Mouse (Mus musculus) layer of hippocampus, postnatal 25 days (tissue): ENCODE measurements at regions not wholly inside any gene's neighbourhood (a gene's known extent, or its start where the extent isn't known, plus 50 kb on each side); places are given as distances from the start of the nearest gene placed in this dataset.

Experiments
- DNase-seq, 2 experiments: peaks; one replicate each; pipeline ENCODE4 v3.0.0; 2022; ENCODE audit warnings: mixed read lengths in 2 of 2, low spot score in 1 of 2; ENCODE audit errors: extremely low spot score in 1 of 2

DNA sequence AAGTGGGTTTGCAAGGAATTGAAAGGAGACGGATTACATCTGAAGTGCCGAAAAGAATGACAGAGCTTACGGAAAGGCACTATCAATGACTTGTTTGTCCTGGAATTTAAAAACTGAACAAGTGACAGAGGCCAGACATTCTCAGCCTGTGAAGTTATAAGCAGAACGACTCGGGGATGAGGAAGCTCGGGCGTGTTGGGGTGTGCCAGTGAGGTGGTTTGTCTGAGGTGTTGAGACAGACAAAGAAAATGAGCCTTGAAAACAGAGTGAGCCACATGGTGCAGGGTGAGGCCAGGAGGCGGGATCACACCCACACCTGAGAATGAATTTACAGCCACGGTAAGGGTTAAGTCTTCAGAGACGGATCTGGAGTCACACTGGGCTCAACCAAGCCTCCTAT lies 194.7 kb upstream of the Pabpc6 start:
- no peak for DNase-seq

DNA sequence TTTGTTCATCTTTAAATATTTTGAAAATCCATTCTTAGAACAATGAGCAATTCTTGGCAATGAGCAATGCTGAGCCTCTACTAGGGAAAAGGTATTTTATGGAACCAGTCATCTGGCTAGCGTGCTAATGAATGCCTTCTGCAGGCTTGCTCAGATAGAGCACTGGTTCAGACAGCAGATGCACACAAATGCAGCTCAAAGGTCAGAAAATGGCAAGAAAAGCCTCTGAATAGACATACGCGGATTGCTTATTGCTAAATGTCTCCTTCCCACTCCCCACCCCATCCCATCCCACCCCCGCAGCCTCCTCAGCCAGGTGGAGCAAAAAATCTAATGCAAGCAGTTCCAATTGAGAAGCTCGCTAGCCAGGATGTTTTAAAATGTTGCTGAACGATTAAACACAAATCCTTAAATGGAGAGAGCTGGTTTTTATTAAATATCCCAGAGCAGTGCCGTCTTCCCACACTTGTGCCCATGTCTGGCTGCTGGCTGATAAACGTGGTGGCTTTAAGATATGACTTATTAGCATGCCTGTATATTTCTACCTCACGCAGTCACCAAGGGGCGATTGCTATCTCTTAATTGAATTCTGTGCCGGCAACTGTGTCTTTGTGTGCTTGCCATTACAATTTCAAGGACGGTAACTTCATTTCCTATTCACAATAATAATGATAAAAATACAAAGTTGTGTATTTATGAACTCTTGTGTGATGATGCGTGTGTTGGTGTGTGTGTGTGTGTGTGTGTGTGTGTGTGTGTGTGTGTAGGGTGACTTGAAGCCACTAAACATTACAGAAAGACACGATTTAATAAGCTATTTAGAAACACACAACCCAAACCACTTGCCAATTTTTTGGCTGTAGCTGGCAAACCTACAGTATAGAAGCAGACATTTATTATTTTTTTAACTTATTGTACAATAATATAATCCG lies 192.7 kb upstream of the Pabpc6 start:
- DNase-seq, result no peak

DNA sequence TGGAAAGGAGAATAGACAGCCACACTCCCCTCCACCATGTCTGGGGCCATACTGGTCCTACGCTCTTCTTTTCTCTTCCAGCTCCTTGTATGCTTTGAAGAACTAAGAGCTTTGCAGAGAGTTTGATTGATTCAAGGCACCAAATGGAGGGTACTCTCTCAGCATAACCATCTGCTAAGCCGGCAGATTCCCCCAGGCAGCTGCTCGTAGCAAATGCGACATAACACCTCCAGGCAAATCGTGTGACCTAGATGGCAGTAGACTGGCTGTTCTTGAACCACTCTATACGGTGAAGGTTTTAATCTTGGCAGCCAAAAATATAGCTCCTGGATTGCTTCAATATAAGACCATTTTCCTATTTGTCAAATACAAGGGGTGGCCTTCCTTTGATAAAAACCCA lies 191.8 kb upstream of the Pabpc6 start:
- DNase-seq, result peak in 1 of 2 experiments; percentile 33

DNA sequence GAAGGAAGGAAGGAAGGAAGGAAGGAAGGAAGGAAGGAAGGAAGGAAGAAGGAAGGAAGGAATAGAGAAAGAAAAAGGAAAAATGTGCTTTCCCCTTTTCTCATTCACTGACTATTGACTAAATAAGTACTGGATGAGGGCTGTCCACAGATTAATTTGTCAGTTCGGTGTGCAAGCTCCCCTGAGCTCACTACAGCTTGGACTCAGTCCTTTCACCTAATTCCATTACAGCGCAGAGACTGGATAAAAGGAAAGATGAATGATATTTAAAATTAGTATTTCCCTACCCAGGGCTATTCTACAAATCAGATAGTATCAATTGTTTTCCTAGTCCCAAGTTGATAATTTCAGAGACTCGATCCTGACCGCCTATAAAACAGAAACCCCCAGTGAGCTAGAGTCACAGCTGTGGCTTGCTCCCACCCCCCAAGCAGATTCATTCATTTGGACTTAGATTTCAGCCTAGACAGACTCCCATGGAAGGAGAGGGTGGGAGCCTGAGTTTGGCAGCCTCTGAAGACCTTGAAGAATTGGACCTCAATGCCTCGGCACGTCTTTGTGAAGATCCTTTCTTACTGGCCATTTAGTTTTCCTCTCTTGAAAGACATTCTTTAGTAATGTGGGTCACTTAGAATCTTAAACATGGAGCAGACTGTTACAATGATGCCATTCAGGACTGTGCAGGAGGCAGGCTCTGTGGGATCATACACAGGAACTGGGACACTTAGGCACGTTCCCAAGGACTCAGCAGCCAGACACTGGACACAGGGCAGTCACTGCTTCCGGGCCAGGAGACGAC lies 179.2 kb upstream of the Pabpc6 start:
- DNase-seq, result no peak

DNA sequence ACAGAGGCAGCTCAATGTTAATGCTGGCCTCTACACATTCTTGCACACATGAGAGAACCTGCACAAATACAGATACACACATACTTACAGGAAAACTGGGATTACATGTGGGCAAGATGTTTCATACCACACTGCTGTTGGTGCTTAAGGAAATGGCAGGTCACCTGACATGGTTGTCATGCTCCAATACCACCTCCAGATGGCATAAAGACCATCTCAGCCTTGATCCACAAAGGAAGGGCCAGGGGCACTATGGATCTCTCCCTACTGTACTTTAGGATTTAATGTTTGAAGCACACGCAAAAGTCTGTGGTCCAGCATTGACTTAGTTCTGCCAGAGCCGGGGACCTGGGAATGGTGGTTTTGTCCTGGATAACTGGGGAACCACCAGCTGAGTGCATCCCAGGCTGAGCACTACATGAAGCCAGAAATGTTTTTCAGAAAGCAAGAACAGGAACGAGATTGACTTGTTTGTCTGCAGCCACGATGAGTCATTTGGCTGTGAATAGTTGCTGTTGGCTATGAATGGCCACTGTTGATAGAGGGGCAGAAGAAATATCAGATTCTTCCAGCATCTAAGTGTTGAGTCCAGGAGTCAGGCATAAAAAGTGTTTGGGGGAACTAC lies 176.0 kb upstream of the Pabpc6 start:
- no peak for DNase-seq

DNA sequence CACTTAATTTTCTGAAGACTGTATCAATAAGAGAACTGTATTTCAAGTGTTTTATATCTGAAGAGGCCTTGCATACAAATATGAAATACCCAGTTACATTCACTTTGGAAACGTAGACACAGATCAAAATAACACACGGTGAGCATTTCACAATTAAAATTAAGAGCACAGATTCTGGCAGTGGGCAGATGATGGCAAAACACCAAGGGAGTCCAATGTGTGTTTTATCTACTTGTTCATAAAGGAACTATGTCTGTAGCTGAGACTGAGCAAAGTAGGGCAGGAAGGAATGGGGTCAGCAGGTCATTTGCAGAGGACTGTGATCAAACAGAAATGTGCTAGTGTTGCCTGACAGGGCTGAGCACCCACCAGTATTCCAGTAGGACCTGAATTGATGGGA lies 171.6 kb upstream of the Pabpc6 start:
- peak in 1 of 2 experiments; percentile 40 for DNase-seq

DNA sequence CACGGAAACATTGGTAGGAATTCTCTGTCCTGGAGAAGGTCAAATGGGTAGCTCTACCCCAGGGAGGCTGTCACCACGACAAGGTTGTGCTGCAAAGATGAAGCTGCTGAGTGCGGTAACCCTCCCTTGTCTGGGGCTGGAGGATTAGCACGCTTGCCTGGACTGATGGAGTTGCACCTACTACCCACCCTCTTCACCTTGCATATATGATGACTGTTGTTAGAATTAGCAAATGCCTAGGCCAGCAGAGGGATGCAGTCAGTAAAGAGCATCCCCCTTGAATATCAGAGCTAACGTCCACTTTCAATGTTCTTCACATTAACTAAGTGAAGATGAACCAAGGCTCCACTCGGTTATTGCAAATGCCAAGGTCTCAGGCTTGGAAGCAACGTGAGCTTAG lies 169.7 kb upstream of the Pabpc6 start:
- DNase-seq, result no peak

DNA sequence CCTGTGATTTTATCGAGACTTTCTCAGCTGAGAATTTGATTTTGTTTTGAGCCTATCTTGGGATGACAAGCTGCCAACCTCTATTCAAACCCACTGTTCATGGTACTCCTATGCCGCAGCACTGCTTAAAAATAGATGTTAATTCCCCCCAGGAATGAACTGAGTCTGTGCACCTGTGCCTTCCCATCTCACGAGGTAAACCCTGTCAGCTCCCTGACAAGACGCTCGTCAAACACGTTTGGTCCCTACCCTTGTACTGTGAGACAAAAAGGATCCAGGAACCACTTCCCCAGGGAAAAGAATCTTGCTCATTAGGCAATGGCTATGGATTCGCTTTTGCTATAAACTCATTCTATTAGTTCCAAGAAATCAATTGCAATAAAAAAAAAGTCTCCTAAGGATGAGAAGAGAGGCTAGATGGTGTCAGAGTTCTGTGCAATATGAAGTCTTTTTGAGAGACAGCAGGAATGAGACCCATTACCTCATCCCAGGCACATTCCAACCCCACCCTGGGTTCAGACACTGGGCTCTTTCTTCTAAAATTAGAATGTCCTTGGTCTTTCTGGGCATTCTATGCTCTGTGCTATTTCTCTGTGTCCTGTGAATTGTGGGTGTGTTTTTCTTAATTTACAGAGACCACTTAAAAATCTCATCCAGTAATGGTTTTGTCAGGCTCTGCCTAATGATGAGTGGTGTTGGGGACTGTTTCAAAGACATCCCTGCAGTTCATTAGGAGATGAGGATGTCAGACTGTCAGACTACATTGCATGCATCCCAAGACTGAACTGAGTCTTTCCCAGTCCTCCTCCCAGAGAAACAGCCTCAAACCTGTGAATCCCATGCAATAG lies 167.7 kb upstream of the Pabpc6 start:
- DNase-seq, result no peak

DNA sequence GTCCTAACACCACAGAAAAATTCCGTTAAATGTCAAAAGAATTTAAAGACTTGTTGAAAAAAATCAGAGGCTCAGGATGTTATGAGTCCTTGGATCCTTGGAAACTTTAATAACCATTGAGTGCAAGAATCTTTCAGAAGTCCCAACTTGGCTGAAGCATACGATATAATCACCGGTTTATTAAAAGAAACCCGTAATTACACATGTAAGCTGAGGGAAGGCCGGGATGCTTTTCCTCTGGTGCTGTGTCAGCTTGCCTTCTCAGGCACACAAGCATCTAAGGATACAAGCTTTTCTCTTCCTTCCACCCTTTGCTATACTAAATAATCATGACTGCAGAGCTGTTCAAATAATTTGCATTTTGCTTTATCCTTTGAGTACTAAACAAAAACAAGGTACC lies 160.4 kb upstream of the Pabpc6 start:
- DNase-seq, result no peak

DNA sequence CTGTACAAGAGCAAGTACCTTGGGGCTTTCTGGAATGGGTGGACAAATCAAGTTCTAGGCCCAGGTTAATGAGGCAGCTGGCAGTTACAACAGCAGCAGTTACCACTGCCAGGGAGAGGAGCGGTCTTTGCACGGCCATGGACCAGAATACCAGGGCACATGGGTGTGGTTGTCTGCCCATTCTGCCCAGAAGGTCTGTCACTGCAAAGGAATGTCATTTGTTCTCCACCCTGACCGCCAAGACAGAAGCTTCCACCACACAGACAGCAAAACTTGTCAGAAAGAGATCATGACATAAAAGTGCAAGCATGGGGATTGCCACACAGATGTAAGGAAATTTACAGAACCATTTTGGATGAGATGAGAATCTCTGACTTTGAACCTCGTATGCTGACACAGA lies 151.8 kb upstream of the Pabpc6 start:
- DNase-seq, result no peak

DNA sequence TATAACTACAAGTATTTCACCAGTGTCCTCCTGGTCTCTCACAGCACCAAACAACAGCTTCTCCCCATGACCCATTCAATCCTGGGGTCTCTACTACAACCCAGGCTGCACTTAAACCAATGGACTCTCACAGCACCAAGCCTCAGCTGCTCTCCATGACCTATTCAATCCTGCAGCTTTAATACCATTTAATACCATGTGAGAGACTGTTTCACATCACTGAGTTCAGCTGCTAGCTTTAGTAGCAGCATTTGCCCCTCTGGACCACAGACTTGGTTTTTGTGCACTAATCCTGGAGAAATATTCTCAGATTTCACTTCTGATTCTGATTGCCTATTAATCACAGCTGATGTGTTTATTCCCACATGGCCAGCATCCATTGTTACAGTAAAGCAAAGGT lies 147.5 kb upstream of the Pabpc6 start:
- no peak for DNase-seq

DNA sequence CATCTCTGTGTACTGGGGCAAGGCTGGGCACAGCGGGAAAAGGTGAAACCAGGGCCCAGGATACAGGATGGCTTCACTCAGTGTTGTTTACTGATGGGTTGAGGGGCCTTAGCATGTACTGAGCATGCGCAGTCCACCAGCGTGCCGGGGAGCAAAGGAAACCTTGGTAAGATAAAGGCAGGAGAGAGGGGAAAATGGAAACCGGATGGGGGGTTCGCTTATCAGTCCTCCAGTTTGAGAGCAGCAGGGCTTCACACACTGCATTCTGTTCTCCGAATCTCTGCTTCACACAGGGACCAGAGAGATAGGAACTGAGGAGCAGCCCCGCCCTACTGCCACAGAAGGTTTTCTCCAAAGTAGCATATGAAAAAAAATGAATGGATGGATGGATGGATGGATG lies 127.6 kb upstream of the Pabpc6 start:
- DNase-seq, result no peak

DNA sequence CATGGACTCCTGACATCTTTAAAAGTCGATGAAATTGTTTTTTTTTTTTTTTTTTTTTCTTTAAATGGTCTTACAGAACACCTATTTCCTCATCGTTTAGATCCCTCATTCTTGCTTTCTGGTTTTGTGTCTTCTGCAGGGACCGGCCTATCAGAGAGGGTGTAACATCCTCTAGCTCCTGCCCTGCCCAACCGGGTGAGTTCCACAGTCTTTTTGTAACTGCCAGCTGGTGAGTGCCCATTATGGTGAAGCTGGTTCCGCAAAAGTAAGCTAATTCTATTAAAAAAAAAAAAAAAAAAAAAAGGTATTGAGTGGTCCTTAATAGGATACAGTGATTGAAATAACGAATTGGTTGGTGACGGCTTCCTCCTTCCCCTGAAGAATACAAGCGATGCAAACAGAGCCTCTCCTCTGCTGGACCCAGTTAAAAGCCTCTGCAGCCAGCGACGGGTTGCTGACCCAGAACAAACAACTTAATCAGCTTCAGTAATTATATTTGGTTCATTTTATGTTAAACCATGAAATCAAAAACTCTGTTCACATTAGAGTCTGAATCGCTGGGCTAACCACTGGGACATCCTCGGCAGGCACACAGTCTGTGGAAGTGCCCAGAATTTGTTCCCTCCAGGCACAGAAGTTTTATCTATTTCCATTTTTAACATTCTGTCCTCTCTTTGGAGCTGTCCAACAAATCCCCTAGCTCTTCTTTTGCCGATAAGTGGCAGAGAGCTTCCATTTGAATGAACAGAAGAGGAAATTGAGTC lies 126.9 kb upstream of the Pabpc6 start:
- DNase-seq, result no peak

DNA sequence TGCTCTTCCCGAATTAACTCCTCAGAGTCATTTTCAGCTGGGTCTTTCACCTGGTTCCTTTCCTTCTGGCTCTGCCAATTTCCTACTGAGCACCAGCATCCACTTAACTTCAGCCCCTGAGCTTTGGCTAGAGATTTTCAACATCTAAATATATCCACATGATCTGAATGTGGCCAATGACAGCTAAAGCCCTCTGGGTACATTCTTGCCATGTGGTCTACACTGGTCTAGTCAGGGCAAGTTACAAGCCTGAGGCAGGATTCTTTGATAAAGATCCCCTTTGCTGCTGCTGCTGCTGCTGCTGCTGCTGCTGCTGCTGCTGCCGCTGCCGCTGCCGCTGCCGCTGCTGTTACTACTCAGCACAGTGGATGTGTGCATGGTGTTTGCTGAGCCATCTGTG lies 109.3 kb upstream of the Pabpc6 start:
- no peak for DNase-seq

DNA sequence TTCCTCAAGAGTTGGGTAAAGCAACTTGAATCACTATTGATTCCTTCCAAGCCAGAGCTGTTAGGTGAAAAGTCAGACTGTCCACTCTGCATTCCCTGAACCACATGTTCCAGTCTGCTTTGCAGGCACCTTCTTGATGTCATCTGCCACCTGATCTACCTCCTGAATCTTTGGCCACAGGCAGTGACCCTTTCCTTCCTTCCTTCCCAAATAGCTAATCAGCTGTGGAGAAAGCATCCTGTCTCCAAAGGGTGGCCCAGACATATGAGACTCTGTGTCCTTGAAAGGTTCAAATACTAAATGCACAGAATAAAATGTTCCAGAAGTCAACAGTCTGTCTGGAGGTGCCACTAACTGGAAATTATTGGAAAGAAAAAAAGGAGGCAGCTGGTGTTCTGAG lies 107.6 kb upstream of the Pabpc6 start:
- DNase-seq, result no peak

DNA sequence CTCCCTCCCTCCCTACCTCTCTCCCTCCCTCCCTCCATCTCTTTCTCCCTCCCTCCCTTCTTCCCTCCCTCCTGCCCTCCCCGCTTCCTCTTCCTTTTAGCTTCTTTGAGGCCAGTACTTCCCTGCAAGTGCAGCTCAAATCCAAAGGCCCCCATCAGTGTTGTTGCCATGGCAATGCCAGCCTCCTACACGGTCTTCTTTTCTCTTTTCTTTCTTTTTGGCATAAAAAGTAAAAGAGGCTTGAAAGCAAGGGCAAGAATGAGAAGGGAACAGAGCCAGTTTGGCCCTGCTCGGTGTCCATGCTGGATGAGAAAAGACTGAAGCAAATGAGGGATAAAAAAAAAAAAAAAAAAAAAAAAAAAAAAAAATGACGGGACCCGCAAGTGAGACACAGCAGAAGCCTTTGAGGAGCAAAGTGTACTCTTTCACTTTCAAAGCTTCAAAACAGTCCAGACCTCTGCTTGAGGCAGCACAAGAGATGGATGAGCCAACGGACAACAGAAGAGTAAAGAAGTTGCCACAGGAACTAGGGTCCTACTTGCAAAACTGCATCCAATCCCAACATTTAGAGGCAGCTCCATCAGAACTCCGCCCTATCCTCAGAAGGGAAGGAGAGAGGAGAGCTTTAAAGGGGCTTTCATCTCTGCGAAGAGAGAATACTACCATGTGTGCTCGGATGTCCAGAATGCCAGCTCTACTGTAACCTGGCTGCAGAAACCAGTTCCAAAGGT lies 106.9 kb upstream of the Pabpc6 start:
- no peak for DNase-seq

DNA sequence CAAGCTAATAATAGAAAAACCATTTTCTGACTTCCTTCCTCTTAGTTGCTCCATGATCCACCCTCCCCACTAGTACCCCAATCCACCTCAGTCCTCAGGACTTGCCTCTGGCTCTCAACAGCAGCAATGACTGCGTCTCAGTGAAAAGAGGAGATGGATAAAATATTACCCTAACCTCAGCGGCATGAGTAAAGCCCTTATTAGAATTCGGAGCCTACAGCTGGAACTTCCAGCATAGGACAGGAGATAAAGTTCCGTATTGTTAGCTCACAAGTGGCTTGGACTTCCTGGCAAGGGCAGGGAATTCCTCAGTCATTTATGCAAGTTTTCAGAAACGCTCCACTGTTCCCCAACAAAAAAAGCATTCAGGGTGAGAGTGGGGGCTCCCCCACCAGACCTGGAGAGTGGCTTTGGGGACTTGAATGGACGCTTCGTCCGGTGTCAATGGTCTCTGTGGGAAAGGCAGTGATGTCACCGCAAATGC lies 106.2 kb upstream of the Pabpc6 start:
- no peak for DNase-seq

DNA sequence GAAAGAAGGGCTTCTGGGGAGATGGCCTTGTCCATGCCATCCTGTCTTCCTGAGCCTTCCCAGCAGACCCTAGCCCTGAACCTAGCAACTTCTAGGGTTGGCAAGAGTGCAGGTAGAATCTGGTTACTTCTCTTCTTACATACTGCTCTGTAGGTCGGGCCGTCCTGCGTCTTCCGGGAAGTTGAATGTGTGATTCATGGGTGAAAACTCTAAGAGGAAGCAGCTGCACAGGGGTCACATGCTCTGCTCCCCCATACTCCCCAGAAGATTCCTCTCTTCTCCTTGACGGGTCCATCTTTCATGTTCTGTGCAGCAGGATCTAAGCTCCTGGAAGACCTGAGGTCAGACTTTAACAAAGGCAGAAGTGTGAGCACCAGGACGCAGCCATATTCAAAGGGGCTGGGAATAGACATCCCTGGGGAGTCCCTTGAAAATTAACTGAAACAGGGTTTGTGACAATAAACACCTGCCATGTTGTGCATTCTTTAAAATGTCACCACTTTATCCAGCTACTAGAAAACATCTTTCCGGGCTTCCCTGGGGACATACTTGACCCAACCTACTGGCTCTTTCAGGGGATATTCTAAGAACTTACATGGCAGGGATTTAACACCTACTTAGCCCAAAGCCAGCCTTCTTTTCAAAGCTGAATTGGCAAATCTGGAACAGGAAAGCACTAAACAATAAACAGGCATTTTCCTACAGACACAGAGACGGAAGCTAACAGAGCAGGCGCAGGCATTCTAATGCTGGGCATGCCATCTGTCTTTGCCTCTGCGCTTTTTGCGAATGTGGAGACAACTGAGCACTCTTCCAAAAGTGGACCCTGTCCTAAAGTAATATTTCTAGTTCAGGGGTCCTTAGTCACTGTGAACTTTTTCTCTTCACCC lies 105.5 kb upstream of the Pabpc6 start:
- DNase-seq, result no peak
